Mouse (Mus musculus) brain, embryonic 14.5 days (tissue): Measurements from ENCODE around the gene Fyttd1.

Experiments
- CTCF ChIP-seq: fragments of 200-500 bp; IDR thresholded peaks from 2 replicates; pipeline ENCODE4 v1.5.1; 2012; ENCODE audit warnings: inconsistent platforms, mild to moderate bottlenecking, moderate library complexity, borderline replicate concordance; ENCODE audit not compliant: insufficient read depth, insufficient read length; ENCODE audit errors: extremely low read depth
- POLR2A ChIP-seq: fragments of 200-500 bp; IDR thresholded peaks from 2 replicates; pipeline ENCODE4 v1.6.1; 2012; ENCODE audit warnings: mild to moderate bottlenecking, inconsistent platforms, borderline replicate concordance; ENCODE audit not compliant: poor library complexity, insufficient read depth, insufficient read length, severe bottlenecking; ENCODE audit errors: extremely low read depth

DNA sequence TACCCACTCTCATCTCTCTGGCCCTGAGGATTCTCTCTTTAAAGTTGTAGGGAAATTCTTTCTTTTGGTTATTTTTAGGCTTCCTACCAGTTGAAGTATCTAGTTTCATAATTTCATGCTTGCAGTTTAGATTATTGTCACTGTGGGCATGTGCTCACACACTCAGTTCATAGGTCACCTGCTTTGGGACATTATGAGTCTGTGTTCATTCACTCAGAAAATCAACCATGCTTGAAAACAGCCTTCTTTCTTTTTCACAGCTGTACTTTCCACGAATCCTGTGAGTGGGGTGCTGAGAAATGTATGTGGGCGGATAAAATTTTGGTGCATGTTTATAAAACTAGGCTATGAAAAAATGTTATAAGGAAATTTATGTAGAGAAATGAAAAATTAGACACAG is 57.2 kb downstream of the Fyttd1 start:
- no peak for TF ChIP-seq CTCF
- TF ChIP-seq POLR2A = no peak
